Mouse (Mus musculus): Measurements from ENCODE around the gene Sbno1. TPM values are rescaled to one million over a fixed set of nuclear protein-coding genes. Genes with fewer than 3 reads are reported as not detected.

Gene Sbno1
- total and polyA plus RNA-seq, 3 experiments = 32.4 to 500 (median 38.8) TPM

- TF ChIP-seq TAL1 (IDR thresholded peaks at IDR 0.05; ENCODE audit: low read length) (no peak), SMC3 (IDR thresholded peaks at IDR 0.05; ENCODE audit: low read depth, low read length) (peak; percentile 57), TBP (IDR thresholded peaks at IDR 0.05; ENCODE audit: low read depth, low read length) (0 out of 2 replicates have a peak, but pooled peaks have one; percentile 31), ZKSCAN1 (IDR thresholded peaks at IDR 0.05; ENCODE audit: low read depth, low read length) (no peak), E2F4 (IDR thresholded peaks at IDR 0.05; ENCODE audit: borderline replicate concordance, low read depth, low read length) (no peak), CTCF (IDR thresholded peaks at IDR 0.05 in 2 of 3, conservative IDR thresholded peaks at IDR 0.05 in 1 of 3; ENCODE audit: control insufficient read depth in 1 of 3, insufficient read depth in 1 of 3, low read depth in 2 of 3, low read length in 3 of 3, poor library complexity in 1 of 3, severe bottlenecking in 1 of 3) (peak in 2 of 3 experiments; percentile 49 to 58; a peak in 4 of 6 replicates), RAD21 (IDR thresholded peaks at IDR 0.05; ENCODE audit: low read depth, low read length) (peak; percentile 47), POLR2AphosphoS5 (IDR thresholded peaks at IDR 0.05; ENCODE audit: borderline replicate concordance, low read depth, low read length) (no peak), CHD2 (IDR thresholded peaks at IDR 0.05; ENCODE audit: low read length) (no peak), NRF1 (IDR thresholded peaks at IDR 0.05; ENCODE audit: insufficient read depth, low read depth, low read length, poor library complexity, severe bottlenecking) (no peak), MAZ (IDR thresholded peaks at IDR 0.05; ENCODE audit: low read depth, low read length) (no peak), ELF1 (IDR thresholded peaks at IDR 0.05; ENCODE audit: low read depth, low read length) (no peak), MAFK (IDR thresholded peaks at IDR 0.05; ENCODE audit: borderline replicate concordance, low read depth, low read length) (no peak)
Observed at GRCm38 (mm10) chr5:124438229-124438628, 12.4 kb upstream of the Sbno1 start (continued).

GRCm38 (mm10) chr5:124433048-124433447, 7.2 kb upstream of the Sbno1 start:
- Histone ChIP-seq H3K4me3 (ENCODE audit: control insufficient read depth in 1 of 2, insufficient read depth in 1 of 2, low read depth in 2 of 2, low read length in 2 of 2) (no peak overlapping the region), H3K4me1 (ENCODE audit: control insufficient read depth in 1 of 2, insufficient read depth in 2 of 2, low read length in 2 of 2) (no peaks in the 10 kb centered on the region), H3K36me3 (ENCODE audit: control insufficient read depth in 1 of 2, insufficient read depth in 2 of 2, low read length in 2 of 2) (no peaks in the 10 kb centered on the region), H3K27me3 (ENCODE audit: control insufficient read depth in 1 of 2, insufficient read depth in 2 of 2, low read length in 2 of 2) (no peaks in the 10 kb centered on the region), H3K9me3 (replicated peaks; ENCODE audit: insufficient read depth, low read length) (no peaks in the 10 kb centered on the region), H3K79me2 (ENCODE audit: control insufficient read depth, insufficient read depth, low read length, poor library complexity) (no peaks in the 10 kb centered on the region), H3K27ac (ENCODE audit: control insufficient read depth, low read depth, low read length) (no peak overlapping the region), H3K9ac (ENCODE audit: control insufficient read depth, low read depth, low read length, poor library complexity, severe bottlenecking) (no peak overlapping the region)
- DNase-seq (ENCODE audit: low read depth, low spot score) = no peak
- TF ChIP-seq MYB (IDR thresholded peaks at IDR 0.05; ENCODE audit: low read depth, low read length) = no peak

- no peaks in the 10 kb centered on the region for H3K4me1 ChIP-seq (ENCODE audit: control insufficient read depth in 1 of 2, insufficient read depth in 2 of 2, low read length in 2 of 2)
- DNase-seq (ENCODE audit: low read depth, low spot score) = peak; percentile 80
- H3K27ac ChIP-seq (ENCODE audit: control insufficient read depth, low read depth, low read length) = no peak overlapping the region
- H3K4me3 ChIP-seq (ENCODE audit: control insufficient read depth in 1 of 2, insufficient read depth in 1 of 2, low read depth in 2 of 2, low read length in 2 of 2) = no peak overlapping the region
- no peaks in the 10 kb centered on the region for H3K9me3 ChIP-seq (replicated peaks; ENCODE audit: insufficient read depth, low read length)
- H3K9ac ChIP-seq (ENCODE audit: control insufficient read depth, low read depth, low read length, poor library complexity, severe bottlenecking) = no peak overlapping the region
- H3K27me3 ChIP-seq (ENCODE audit: control insufficient read depth in 1 of 2, insufficient read depth in 2 of 2, low read length in 2 of 2) = no peaks in the 10 kb centered on the region
- no peaks in the 10 kb centered on the region for H3K36me3 ChIP-seq (ENCODE audit: control insufficient read depth in 1 of 2, insufficient read depth in 2 of 2, low read length in 2 of 2)
- no peaks in the 10 kb centered on the region for H3K79me2 ChIP-seq (ENCODE audit: control insufficient read depth, insufficient read depth, low read length, poor library complexity)
- TF ChIP-seq JUND (IDR thresholded peaks at IDR 0.05; ENCODE audit: low read depth, low read length) (no peak), SMC3 (IDR thresholded peaks at IDR 0.05; ENCODE audit: low read depth, low read length) (peak; percentile 80), RAD21 (IDR thresholded peaks at IDR 0.05; ENCODE audit: low read depth, low read length) (peak; percentile 88), SIN3A (IDR thresholded peaks at IDR 0.05; ENCODE audit: low read length) (peak; percentile 57; the same call in 1 of the 2 replicates), BHLHE40 (IDR thresholded peaks at IDR 0.05; ENCODE audit: borderline replicate concordance, low read depth, low read length) (0 out of 2 replicates have a peak, but pooled peaks have one; percentile 11), ELF1 (IDR thresholded peaks at IDR 0.05; ENCODE audit: low read depth, low read length) (no peak), MAZ (IDR thresholded peaks at IDR 0.05; ENCODE audit: low read depth, low read length) (no peak), POLR2AphosphoS2 (IDR thresholded peaks at IDR 0.05; ENCODE audit: low read length) (no peak), ZMIZ1 (IDR thresholded peaks at IDR 0.05; ENCODE audit: low read depth, low read length) (no peak), NELFE (IDR thresholded peaks at IDR 0.05; ENCODE audit: low read depth, low read length) (no peak), MYC (IDR thresholded peaks at IDR 0.05; ENCODE audit: low read depth, low read length) (peak; percentile 58; the same call in 1 of the 2 replicates), TAL1 (IDR thresholded peaks at IDR 0.05; ENCODE audit: low read length) (no peak), EP300 (IDR thresholded peaks at IDR 0.05; ENCODE audit: low read depth in 1 of 2, low read length in 2 of 2) (no peak), MAFK (IDR thresholded peaks at IDR 0.05; ENCODE audit: borderline replicate concordance, low read depth, low read length) (no peak), KAT2A (conservative IDR thresholded peaks at IDR 0.05; ENCODE audit: low read depth, low read length) (no peak), USF1 (IDR thresholded peaks at IDR 0.05; ENCODE audit: low read depth, low read length) (no peak), USF2 (IDR thresholded peaks at IDR 0.05; ENCODE audit: borderline replicate concordance in 1 of 2, insufficient read depth in 1 of 2, low read depth in 1 of 2, low read length in 2 of 2) (no peak), ZNF384 (IDR thresholded peaks at IDR 0.05; ENCODE audit: low read depth, low read length) (peak; percentile 49; the same call in 1 of the 2 replicates), MEF2A (IDR thresholded peaks at IDR 0.05; ENCODE audit: extremely low read depth, insufficient replicate concordance, low read depth, low read length, poor library complexity, severe bottlenecking) (no peak)
Observed at GRCm38 (mm10) chr5:124432398-124433012, 6.7 kb upstream of the Sbno1 start.

All from MEL (cell line).